Mouse (Mus musculus): ENCODE measurements around the gene Grid2. TPM values are rescaled to one million over a fixed set of nuclear protein-coding genes. Genes with fewer than 3 reads are reported as not detected.

Grid2 gene
- polyA plus RNA-seq, 1 experiment = 0.05 TPM

GRCm38 (mm10) chr6:63921951-63922350 lies 666.3 kb downstream of the Grid2 start:
- Histone ChIP-seq H3K4me3 (ENCODE audit: low read depth, low read length) (no peak overlapping the region), H3K36me3 (ENCODE audit: control insufficient read depth, insufficient read depth, low read length) (no peaks in the 10 kb centered on the region), H3K27ac (ENCODE audit: insufficient read depth, low read depth, low read length) (no peak overlapping the region), H3K27me3 (ENCODE audit: control insufficient read depth, insufficient read depth, low read length) (no peaks in the 10 kb centered on the region), H3K4me1 (ENCODE audit: control insufficient read depth, insufficient read depth, insufficient read length, low read length) (no peaks in the 10 kb centered on the region)
- 80% methylated on average over 6 of the region's 6 CpGs for WGBS
- TF ChIP-seq POLR2A (IDR thresholded peaks at IDR 0.05; ENCODE audit: low read depth, low read length) (no peak), CTCF (IDR thresholded peaks at IDR 0.05; ENCODE audit: extremely low read depth, insufficient read length, insufficient replicate concordance, low read depth, low read length) (no peak)

- Histone ChIP-seq H3K27me3 (ENCODE audit: control insufficient read depth, insufficient read depth, low read length) (no peaks in the 10 kb centered on the region), H3K36me3 (ENCODE audit: control insufficient read depth, insufficient read depth, low read length) (no peaks in the 10 kb centered on the region), H3K27ac (ENCODE audit: insufficient read depth, low read depth, low read length) (no peak overlapping the region), H3K4me3 (ENCODE audit: low read depth, low read length) (no peak overlapping the region), H3K4me1 (ENCODE audit: control insufficient read depth, insufficient read depth, insufficient read length, low read length) (no peaks in the 10 kb centered on the region)
- no peak for TF ChIP-seq CTCF (IDR thresholded peaks at IDR 0.05; ENCODE audit: extremely low read depth, insufficient read length, insufficient replicate concordance, low read depth, low read length)
- no peak for TF ChIP-seq POLR2A (IDR thresholded peaks at IDR 0.05; ENCODE audit: low read depth, low read length)
Measured at GRCm38 (mm10) chr6:63931201-63931600, 675.5 kb downstream of the Grid2 start.

DNA sequence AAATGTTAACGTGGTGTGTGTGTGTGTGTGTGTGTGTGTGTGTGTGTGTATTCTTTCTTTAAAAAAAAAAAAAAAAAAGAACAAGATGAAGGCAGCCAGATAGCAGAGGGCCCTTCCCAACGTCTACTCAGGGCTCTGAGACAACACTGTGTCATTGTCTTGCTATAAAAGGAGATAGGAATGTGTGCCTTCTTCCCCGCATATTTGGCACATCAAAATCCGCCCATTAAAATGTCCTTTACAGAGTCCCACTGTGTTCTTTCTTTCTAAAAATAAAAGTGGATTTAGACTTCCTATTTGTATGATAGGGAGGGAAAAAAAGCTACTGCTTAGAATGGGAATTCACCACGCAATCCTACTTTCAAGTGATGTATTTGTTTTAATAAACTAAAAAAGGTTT lies 691.0 kb downstream of the Grid2 start:
- no peaks in the 10 kb centered on the region for H3K36me3 ChIP-seq (ENCODE audit: control insufficient read depth, insufficient read depth, low read length)
- no peaks in the 10 kb centered on the region for H3K4me1 ChIP-seq (ENCODE audit: control insufficient read depth, insufficient read depth, insufficient read length, low read length)
- H3K27me3 ChIP-seq (ENCODE audit: control insufficient read depth, insufficient read depth, low read length) = no peaks in the 10 kb centered on the region
- no peak for TF ChIP-seq CTCF (IDR thresholded peaks at IDR 0.05; ENCODE audit: extremely low read depth, insufficient read length, insufficient replicate concordance, low read depth, low read length)
- TF ChIP-seq POLR2A (IDR thresholded peaks at IDR 0.05; ENCODE audit: low read depth, low read length) = no peak
- 46% methylated on average over 5 of the region's 5 CpGs for WGBS
- H3K4me3 ChIP-seq (ENCODE audit: low read depth, low read length) = no peak overlapping the region
- no peak overlapping the region for H3K27ac ChIP-seq (ENCODE audit: insufficient read depth, low read depth, low read length)

DNA sequence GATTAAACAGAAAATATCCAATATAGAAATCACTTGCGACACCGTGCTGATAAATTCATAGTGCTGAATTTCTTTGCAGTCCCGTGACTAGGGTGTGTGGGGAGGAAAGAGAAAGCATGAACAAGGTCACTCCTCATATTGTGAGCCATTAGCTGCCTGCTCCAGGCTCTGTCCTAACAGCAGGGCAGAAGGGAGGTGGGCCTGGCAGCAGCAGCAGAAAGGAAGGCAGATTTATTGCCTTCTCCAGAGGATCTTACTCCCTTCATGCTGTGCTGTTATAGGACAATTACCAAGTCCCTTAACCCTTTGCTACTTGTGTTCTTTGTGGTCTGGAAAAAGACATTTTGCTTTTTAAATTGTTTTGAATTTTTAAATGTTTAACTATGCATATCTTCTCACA lies 708.1 kb downstream of the Grid2 start:
- no peaks in the 10 kb centered on the region for H3K4me1 ChIP-seq (ENCODE audit: control insufficient read depth, insufficient read depth, insufficient read length, low read length)
- WGBS = 54% methylated on average over 3 of the region's 3 CpGs
- no peak overlapping the region for H3K27ac ChIP-seq (ENCODE audit: insufficient read depth, low read depth, low read length)
- TF ChIP-seq CTCF (IDR thresholded peaks at IDR 0.05; ENCODE audit: extremely low read depth, insufficient read length, insufficient replicate concordance, low read depth, low read length) = no peak
- no peak for TF ChIP-seq POLR2A (IDR thresholded peaks at IDR 0.05; ENCODE audit: low read depth, low read length)
- no peaks in the 10 kb centered on the region for H3K36me3 ChIP-seq (ENCODE audit: control insufficient read depth, insufficient read depth, low read length)
- no peaks in the 10 kb centered on the region for H3K27me3 ChIP-seq (ENCODE audit: control insufficient read depth, insufficient read depth, low read length)
- H3K4me3 ChIP-seq (ENCODE audit: low read depth, low read length) = no peak overlapping the region

GRCm38 (mm10) chr6:63964269-63964668 lies 708.6 kb downstream of the Grid2 start:
- Histone ChIP-seq H3K4me1 (ENCODE audit: control insufficient read depth, insufficient read depth, insufficient read length, low read length) (no peaks in the 10 kb centered on the region), H3K27ac (ENCODE audit: insufficient read depth, low read depth, low read length) (no peak overlapping the region), H3K36me3 (ENCODE audit: control insufficient read depth, insufficient read depth, low read length) (no peaks in the 10 kb centered on the region), H3K27me3 (ENCODE audit: control insufficient read depth, insufficient read depth, low read length) (no peaks in the 10 kb centered on the region), H3K4me3 (ENCODE audit: low read depth, low read length) (no peak overlapping the region)
- 63% methylated on average over 6 of the region's 6 CpGs for WGBS
- no peak for TF ChIP-seq CTCF (IDR thresholded peaks at IDR 0.05; ENCODE audit: extremely low read depth, insufficient read length, insufficient replicate concordance, low read depth, low read length)
- TF ChIP-seq POLR2A (IDR thresholded peaks at IDR 0.05; ENCODE audit: low read depth, low read length) = no peak

DNA sequence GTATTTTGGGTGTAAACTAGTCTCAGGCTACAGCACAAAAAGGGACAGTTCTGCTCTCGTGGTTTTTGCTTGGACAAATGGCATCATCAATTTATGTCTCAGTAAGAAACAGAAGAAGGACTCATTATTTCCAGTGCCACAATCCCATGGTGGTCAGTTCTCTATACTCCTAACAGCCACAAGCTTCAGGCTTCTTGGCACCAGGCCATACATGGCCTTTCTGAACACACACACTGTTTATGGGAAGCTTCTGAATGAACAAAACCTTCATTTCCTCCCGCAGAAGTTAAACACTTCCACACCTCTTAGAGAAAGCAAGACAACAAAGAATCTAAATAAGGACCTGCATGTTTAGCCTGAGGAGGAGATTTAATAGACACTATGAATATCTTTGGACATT lies 709.1 kb downstream of the Grid2 start:
- no peak for TF ChIP-seq POLR2A (IDR thresholded peaks at IDR 0.05; ENCODE audit: low read depth, low read length)
- TF ChIP-seq CTCF (IDR thresholded peaks at IDR 0.05; ENCODE audit: extremely low read depth, insufficient read length, insufficient replicate concordance, low read depth, low read length) = no peak

GRCm38 (mm10) chr6:64046084-64046483 lies 790.4 kb downstream of the Grid2 start:
- H3K4me1 ChIP-seq (ENCODE audit: control insufficient read depth, insufficient read depth, insufficient read length, low read length) = no peaks in the 10 kb centered on the region
- H3K4me3 ChIP-seq (ENCODE audit: low read depth, low read length) = no peak overlapping the region
- H3K36me3 ChIP-seq (ENCODE audit: control insufficient read depth, insufficient read depth, low read length) = no peaks in the 10 kb centered on the region
- H3K27me3 ChIP-seq (ENCODE audit: control insufficient read depth, insufficient read depth, low read length) = no peaks in the 10 kb centered on the region
- no peak overlapping the region for H3K27ac ChIP-seq (ENCODE audit: insufficient read depth, low read depth, low read length)
- 26% methylated on average over 2 of the region's 2 CpGs for WGBS
- no peak for TF ChIP-seq POLR2A (IDR thresholded peaks at IDR 0.05; ENCODE audit: low read depth, low read length)

More for the DNA sequence above, 709.1 kb downstream of the Grid2 start:
- no peaks in the 10 kb centered on the region for H3K36me3 ChIP-seq (ENCODE audit: control insufficient read depth, insufficient read depth, low read length)
- H3K27me3 ChIP-seq (ENCODE audit: control insufficient read depth, insufficient read depth, low read length) = no peaks in the 10 kb centered on the region
- WGBS = 58% methylated on average over 2 of the region's 2 CpGs
- H3K27ac ChIP-seq (ENCODE audit: insufficient read depth, low read depth, low read length) = no peak overlapping the region
- H3K4me1 ChIP-seq (ENCODE audit: control insufficient read depth, insufficient read depth, insufficient read length, low read length) = no peaks in the 10 kb centered on the region
- no peak overlapping the region for H3K4me3 ChIP-seq (ENCODE audit: low read depth, low read length)

DNA sequence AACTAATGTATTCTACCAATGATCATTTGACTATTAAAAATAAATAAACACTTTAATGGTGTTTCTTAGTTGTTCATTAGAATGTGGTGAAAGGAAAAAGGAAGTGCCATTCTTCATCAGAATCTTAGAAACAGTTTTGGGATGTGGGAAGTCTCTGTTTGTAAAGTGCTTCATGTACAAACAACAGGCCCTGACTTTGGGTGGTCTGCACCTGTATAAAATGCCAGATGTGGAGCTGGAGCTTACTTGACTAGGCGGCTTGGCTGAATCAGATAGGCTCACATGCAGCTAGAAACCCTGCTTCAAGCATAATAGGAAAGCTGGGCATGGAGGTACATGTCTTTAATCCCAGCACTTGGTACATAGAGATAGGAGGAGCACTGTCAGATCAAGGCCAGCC lies 791.1 kb downstream of the Grid2 start:
- 71% methylated on average over 1 of the region's 1 CpGs for WGBS
- no peaks in the 10 kb centered on the region for H3K27me3 ChIP-seq (ENCODE audit: control insufficient read depth, insufficient read depth, low read length)
- H3K36me3 ChIP-seq (ENCODE audit: control insufficient read depth, insufficient read depth, low read length) = no peaks in the 10 kb centered on the region
- TF ChIP-seq CTCF (IDR thresholded peaks at IDR 0.05; ENCODE audit: extremely low read depth, insufficient read length, insufficient replicate concordance, low read depth, low read length) = no peak
- no peak for TF ChIP-seq POLR2A (IDR thresholded peaks at IDR 0.05; ENCODE audit: low read depth, low read length)
- H3K4me1 ChIP-seq (ENCODE audit: control insufficient read depth, insufficient read depth, insufficient read length, low read length) = no peaks in the 10 kb centered on the region
- no peak overlapping the region for H3K4me3 ChIP-seq (ENCODE audit: low read depth, low read length)
- no peak overlapping the region for H3K27ac ChIP-seq (ENCODE audit: insufficient read depth, low read depth, low read length)
